Mouse (Mus musculus): ENCODE measurements around the gene Zpld1.

DNA sequence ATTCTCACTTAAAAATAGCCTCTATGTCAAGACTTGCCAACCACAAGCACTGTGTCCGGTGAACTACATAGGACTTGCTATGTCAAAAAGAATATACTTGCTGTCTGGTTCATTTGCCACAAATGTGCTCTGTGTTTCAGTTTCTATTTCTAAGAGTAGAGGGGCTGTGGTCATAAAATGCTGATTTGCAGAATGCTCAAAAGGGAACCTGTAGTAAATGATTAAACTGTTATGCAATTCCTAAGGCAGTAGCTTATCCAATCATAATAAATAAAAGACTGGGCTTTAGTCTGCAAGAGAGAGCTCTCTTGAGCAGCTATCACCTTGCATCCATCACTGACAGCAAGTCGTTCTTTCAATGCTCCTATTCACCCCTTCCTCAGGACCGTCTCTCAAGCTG lies 47.9 kb upstream of the Zpld1 start:
- no peak for TF ChIP-seq CTCF (conservative IDR thresholded peaks at IDR 0.05 in 1 of 2, IDR thresholded peaks at IDR 0.05 in 1 of 2; ENCODE audit: low read depth in 2 of 2, low read length in 2 of 2)
- TF ChIP-seq MAZ (IDR thresholded peaks at IDR 0.05; ENCODE audit: low read depth, low read length), result no peak
- no peak for TF ChIP-seq POLR2A (IDR thresholded peaks at IDR 0.05; ENCODE audit: low read depth, low read length)
- TF ChIP-seq MXI1 (IDR thresholded peaks at IDR 0.05; ENCODE audit: low read depth, low read length), result no peak
- no peak for TF ChIP-seq ZKSCAN1 (IDR thresholded peaks at IDR 0.05; ENCODE audit: borderline replicate concordance, low read depth, low read length)
- peak; percentile 77 for TF ChIP-seq MAFK (IDR thresholded peaks at IDR 0.05; ENCODE audit: insufficient replicate concordance, low read length)
- TF ChIP-seq KAT2A (IDR thresholded peaks at IDR 0.05; ENCODE audit: insufficient replicate concordance, low read length), result no peak
- TF ChIP-seq ZNF384 (IDR thresholded peaks at IDR 0.05; ENCODE audit: low read depth, low read length), result no peak

All from CH12.LX (cell line).